In the genomic region with DNA sequence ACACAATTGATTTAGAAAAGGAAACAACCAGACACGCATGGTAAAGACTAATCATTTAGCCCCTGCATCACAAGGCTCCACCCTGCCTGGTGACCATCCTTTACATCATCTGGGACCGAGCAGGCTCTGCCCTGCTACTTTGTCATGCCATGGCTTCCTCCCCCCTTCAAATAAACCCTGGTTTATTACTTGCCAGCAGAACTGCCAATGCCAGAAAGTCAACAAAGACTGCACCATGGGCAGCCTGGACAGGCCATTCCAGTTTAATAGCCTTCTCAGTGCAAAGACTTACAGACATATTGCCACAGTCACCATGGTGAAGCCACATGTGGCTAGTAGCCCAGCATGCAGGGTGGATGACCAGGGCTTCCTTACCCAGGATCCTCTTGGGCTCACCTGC, we compare ENCODE assay signal across 20 mouse cellular contexts. TPM values are rescaled to one million over a fixed set of nuclear protein-coding genes. Genes with fewer than 3 reads are reported as not detected.
DNase-seq lines count a peak whose midpoint lies in the region; ATAC-seq lines count a peak whose summit lies in the region.
"Had no signal": no experiment of that assay in that cellular context is flagged by ENCODE, and none has a peak within 500 bp of the region (broad histone marks: within the 10 kb centered on the region; RNA-seq: fewer than 3 reads in every experiment).

No protein-coding gene starts in this region.

- WGBS in neural tube, embryonic 12.5 days: 42% methylated on average over 2 of the region's 2 CpGs
- 62% methylated on average over 2 of the region's 2 CpGs for WGBS in hindbrain, embryonic 13.5 days
- 40% methylated on average over 2 of the region's 2 CpGs for WGBS in neural tube, embryonic 14.5 days

- H3K4me3 ChIP-seq in neural tube, embryonic 12.5 days: no peak overlapping the region
- no peak overlapping the region for H3K4me3 ChIP-seq in hindbrain, embryonic 13.5 days
- no peak overlapping the region for H3K4me3 ChIP-seq in neural tube, embryonic 14.5 days (ENCODE audit: low read depth, low read length)
- H3K4me3 ChIP-seq: erythroblast, embryonic 14.5 days; left cerebral cortex, adult 2 months; megakaryocyte, embryonic 14.5 days; stomach, embryonic 15.5 days had no signal

- DNase-seq in cerebellum, adult 9-11 months: peak; percentile 66
- no peak for DNase-seq in cerebellum, adult 11-12 months
- no peak for DNase-seq in neural tube, embryonic 10.5 days (ENCODE audit: extremely low spot score, low spot score)
- DNase-seq: B cell, adult 2 months; embryo, embryonic 11 days; heart, adult 18-20 months; kidney, adult 8-10 months; kidney, postnatal 25 days; lung, postnatal 10 days; spleen, adult 18-20 months had no signal

- H3K27me3 ChIP-seq in neural tube, embryonic 12.5 days (replicated peaks): no peaks in the 10 kb centered on the region
- no peaks in the 10 kb centered on the region for H3K27me3 ChIP-seq in hindbrain, embryonic 13.5 days
- no peaks in the 10 kb centered on the region for H3K27me3 ChIP-seq in neural tube, embryonic 14.5 days (ENCODE audit: control insufficient read depth, insufficient read depth, low read length)
- H3K27me3 ChIP-seq: stomach, embryonic 15.5 days had no signal

- ATAC-seq in neural tube, embryonic 12.5 days (ENCODE audit: low FRiP score, low read depth): peak; percentile 41; the same call in 1 of the 2 replicates
- ATAC-seq in hindbrain, embryonic 13.5 days (ENCODE audit: low FRiP score): peak; percentile 52; the same call in 1 of the 2 replicates
- ATAC-seq in neural tube, embryonic 14.5 days (ENCODE audit: low read depth): peak; percentile 62
- no peak for ATAC-seq in inflammation-experienced regulatory T-cells, adult 6 months
- no peak for ATAC-seq in erythroid progenitor cell, adult 5-6 weeks (replicated peaks; ENCODE audit: low FRiP score, poor library complexity, severe bottlenecking)

- no peak overlapping the region for H3K9ac ChIP-seq in neural tube, embryonic 12.5 days
- no peak overlapping the region for H3K9ac ChIP-seq in hindbrain, embryonic 13.5 days
- H3K9ac ChIP-seq in neural tube, embryonic 14.5 days (replicated peaks; ENCODE audit: low read depth, low read length): no peak overlapping the region
- H3K9ac ChIP-seq: stomach, embryonic 15.5 days had no signal

- H3K9me3 ChIP-seq in neural tube, embryonic 12.5 days: no peaks in the 10 kb centered on the region
- no peaks in the 10 kb centered on the region for H3K9me3 ChIP-seq in hindbrain, embryonic 13.5 days
- no peaks in the 10 kb centered on the region for H3K9me3 ChIP-seq in neural tube, embryonic 14.5 days (ENCODE audit: control insufficient read depth, low read length)
- H3K9me3 ChIP-seq: megakaryocyte, embryonic 14.5 days; stomach, embryonic 15.5 days had no signal

- no peak overlapping the region for H3K4me2 ChIP-seq in neural tube, embryonic 12.5 days (replicated peaks)
- no peak overlapping the region for H3K4me2 ChIP-seq in hindbrain, embryonic 13.5 days
- H3K4me2 ChIP-seq in neural tube, embryonic 14.5 days (ENCODE audit: low read depth, low read length): no peak overlapping the region
- H3K4me2 ChIP-seq: stomach, embryonic 15.5 days had no signal

- H3K36me3 ChIP-seq in neural tube, embryonic 12.5 days: no peaks in the 10 kb centered on the region
- no peaks in the 10 kb centered on the region for H3K36me3 ChIP-seq in hindbrain, embryonic 13.5 days
- H3K36me3 ChIP-seq in neural tube, embryonic 14.5 days (ENCODE audit: control insufficient read depth, insufficient read depth, low read length): no peaks in the 10 kb centered on the region
- H3K36me3 ChIP-seq: stomach, embryonic 15.5 days had no signal

- H3K27ac ChIP-seq in neural tube, embryonic 12.5 days: no peak overlapping the region
- 0 out of 2 replicates have a peak overlapping the region, but pooled peaks have one; percentile 65 for H3K27ac ChIP-seq in hindbrain, embryonic 13.5 days
- no peak overlapping the region for H3K27ac ChIP-seq in neural tube, embryonic 14.5 days (ENCODE audit: low read depth, low read length)
- H3K27ac ChIP-seq: left cerebral cortex, adult 2 months had no signal

- H3K4me1 ChIP-seq in neural tube, embryonic 12.5 days: peaks cover 24% of the 10 kb centered on the region
- H3K4me1 ChIP-seq in hindbrain, embryonic 13.5 days (replicated peaks): peaks cover 38% of the 10 kb centered on the region
- peaks cover 18% of the 10 kb centered on the region for H3K4me1 ChIP-seq in neural tube, embryonic 14.5 days (ENCODE audit: control insufficient read depth, insufficient read depth, low read length)
- H3K4me1 ChIP-seq: megakaryocyte, embryonic 14.5 days had no signal

RNA-seq across cellular contexts. Expression of gene Afap1l2, which starts 8.2 kb away (rescaled TPM):
- 15.5 and 17.3 TPM in 2 replicates for polyA plus RNA-seq in neural tube, embryonic 12.5 days (2016; fragmentation: Nextera tagmentation; extraction: Ambion mirVana)
- 9.5 and 12.2 TPM in 2 replicates for polyA plus RNA-seq in hindbrain, embryonic 13.5 days (2015; fragmentation: Nextera tagmentation; extraction: Ambion mirVana)
- 8.2 and 14.9 TPM in 2 replicates for polyA plus RNA-seq in neural tube, embryonic 14.5 days (2014; fragmentation: Nextera tagmentation; extraction: Ambion mirVana)
- not detected for polyA plus RNA-seq in inflammation-experienced regulatory T-cells, adult 6 months (2017; shearing (Covaris generic))
- not detected in 2 replicates for total RNA-seq in erythroid progenitor cell, adult 5-6 weeks (2015; ENCODE audit: low replicate concordance)
- total RNA-seq in erythroid progenitor cell, adult 5-6 weeks (2017; ENCODE audit: low replicate concordance): not detected in 2 replicates
- total RNA-seq: hematopoietic stem cell, adult 5-6 weeks had no signal
- polyA plus RNA-seq: erythroblast, embryonic 14.5 days had no signal

Comparison
In these comparisons a context has a peak if more than half of its experiments do, and no peak if none do; other contexts are left out.
1. ATAC-seq: peak in neural tube, embryonic 12.5 days (single experiment), hindbrain, embryonic 13.5 days (single experiment) and neural tube, embryonic 14.5 days (single experiment); none in inflammation-experienced regulatory T-cells, adult 6 months (single experiment) and erythroid progenitor cell, adult 5-6 weeks (single experiment).